Mouse (Mus musculus) cerebellum, adult 2 months (tissue): ENCODE data around the gene Plekhn1.

ENCODE experiments used
- CTCF ChIP-seq: fragments of 200-500 bp; IDR thresholded peaks from 2 replicates; pipeline ENCODE4 v1.5.1; 2011; ENCODE audit warnings: low read depth, mild to moderate bottlenecking, control low read depth, low read length, moderate library complexity, borderline replicate concordance; ENCODE audit not compliant: insufficient read depth
- POLR2A ChIP-seq: fragments of 200-500 bp; IDR thresholded peaks from 2 replicates; pipeline ENCODE4 v1.6.1; 2011; ENCODE audit warnings: low read length, control low read depth, borderline replicate concordance; ENCODE audit not compliant: insufficient read depth

GRCm38 (mm10) chr4:156228393-156229024 lies 6.1 kb downstream of the Plekhn1 start:
- no peak for TF ChIP-seq CTCF
- TF ChIP-seq POLR2A, result no peak
